ENCODE assay signal across 9 mouse cellular contexts in the genomic region with DNA sequence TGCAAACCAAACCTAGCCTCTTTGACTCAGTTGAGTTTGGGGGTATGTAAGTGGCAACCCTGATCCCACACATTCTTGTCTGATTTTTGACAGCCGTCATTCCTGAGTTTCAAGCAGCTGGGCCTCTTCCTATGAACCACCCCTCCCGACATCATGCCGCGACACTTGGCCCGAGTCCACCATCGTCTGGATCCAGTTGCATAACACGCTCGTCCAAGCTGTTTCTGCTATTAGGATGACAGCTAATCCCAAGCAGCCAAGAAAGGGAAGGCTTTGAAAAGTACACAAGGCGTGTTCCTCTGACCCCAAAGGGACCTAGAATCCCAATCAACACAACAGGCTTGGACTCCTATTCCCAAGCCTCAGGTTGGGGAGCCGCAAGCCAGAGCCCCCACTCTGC. TPM values are rescaled to one million over a fixed set of nuclear protein-coding genes. Genes with fewer than 3 reads are reported as not detected.
DNase-seq lines count a peak whose midpoint lies in the region; ATAC-seq and TF ChIP-seq lines count a peak whose summit lies in the region.
"Had no signal": no experiment of that assay in that cellular context is flagged by ENCODE, and none has a peak within 500 bp of the region (broad histone marks: within the 10 kb centered on the region; RNA-seq: fewer than 3 reads in every experiment).

No protein-coding gene starts in this region.

- H3K9ac ChIP-seq in forebrain, embryonic 14.5 days (ENCODE audit: low read length) = no peak overlapping the region
- H3K9ac ChIP-seq in forebrain, postnatal 0 days = no peak overlapping the region
- H3K9ac ChIP-seq in heart, adult 2 months (ENCODE audit: low read depth, low read length) = peak overlapping the region; percentile 14; the same call in 1 of the 2 replicates
- H3K9ac ChIP-seq: neural tube, embryonic 13.5 days had no signal

- H3K27ac ChIP-seq in forebrain, embryonic 14.5 days (ENCODE audit: low read depth, low read length) = no peak overlapping the region
- H3K27ac ChIP-seq in forebrain, postnatal 0 days (ENCODE audit: low read depth, low read length) = no peak overlapping the region
- H3K27ac ChIP-seq in heart, adult 2 months = peak overlapping the region; percentile 87
- H3K27ac ChIP-seq in left cerebral cortex, adult 2 months = no peak overlapping the region
- H3K27ac ChIP-seq: neural tube, embryonic 13.5 days had no signal

- no peak for TF ChIP-seq CTCF in forebrain, postnatal 0 days (IDR thresholded peaks at IDR 0.05; ENCODE audit: low read depth)
- no peak for TF ChIP-seq CTCF in heart, adult 2 months (IDR thresholded peaks at IDR 0.05)
- TF ChIP-seq CTCF in left cerebral cortex, adult 2 months (IDR thresholded peaks at IDR 0.05) = no peak

- ATAC-seq in forebrain, embryonic 14.5 days = no peak
- no peak for ATAC-seq in forebrain, postnatal 0 days

- WGBS in forebrain, embryonic 14.5 days = 78% methylated on average over 10 of the region's 10 CpGs
- WGBS in forebrain, postnatal 0 days = 58% methylated on average over 10 of the region's 10 CpGs
- WGBS in heart, adult 2 months = 3% methylated on average over 10 of the region's 10 CpGs

- H3K9me3 ChIP-seq in forebrain, embryonic 14.5 days (replicated peaks; ENCODE audit: control insufficient read depth, low read length) = no peaks in the 10 kb centered on the region
- H3K9me3 ChIP-seq in forebrain, postnatal 0 days (ENCODE audit: low read length) = no peaks in the 10 kb centered on the region
- H3K9me3 ChIP-seq: neural tube, embryonic 13.5 days had no signal

- no peak overlapping the region for H3K4me3 ChIP-seq in forebrain, embryonic 14.5 days (ENCODE audit: low read depth, low read length)
- H3K4me3 ChIP-seq in forebrain, postnatal 0 days (ENCODE audit: low read depth, low read length) = no peak overlapping the region
- no peak overlapping the region for H3K4me3 ChIP-seq in heart, adult 2 months
- no peak overlapping the region for H3K4me3 ChIP-seq in left cerebral cortex, adult 2 months
- H3K4me3 ChIP-seq: neural tube, embryonic 13.5 days had no signal

- DNase-seq in forebrain, embryonic 14.5 days (ENCODE audit: low spot score) = peak; percentile 18
- DNase-seq in forebrain, postnatal 0 days = no peak
- peak; percentile 52 for DNase-seq in NIH3T3 (ENCODE audit: low read depth)
- DNase-seq in heart, adult 2 months = peak; percentile 90
- peak; percentile 47 to 73 for DNase-seq in kidney, postnatal 36 days
- no peak for DNase-seq in embryo, embryonic 11 days
- DNase-seq in frontal cortex, postnatal 10 days (ENCODE audit: low spot score in 2 of 2) = no peak
- DNase-seq in left cerebral cortex, adult 2 months (ENCODE audit: extremely low spot score in 1 of 2, low spot score in 2 of 2) = no peak

- H3K4me2 ChIP-seq in forebrain, embryonic 14.5 days (ENCODE audit: low read length) = no peak overlapping the region
- no peak overlapping the region for H3K4me2 ChIP-seq in forebrain, postnatal 0 days (ENCODE audit: low read depth)
- H3K4me2 ChIP-seq: neural tube, embryonic 13.5 days had no signal

- peak; percentile 98 for TF ChIP-seq EP300 in heart, adult 2 months (IDR thresholded peaks at IDR 0.05; ENCODE audit: insufficient read depth, low read depth, low read length)

- intact Hi-C loops in heart, adult 2 months (cut with DNase I) = loop anchor here (2.0 kb wide), 1 partner anchor 14 kb away; the partner anchor contains the start of gene Smtnl2
- intact Hi-C loops in left cerebral cortex, adult 2 months (cut with DNase I) = no loop called here

- peak; percentile 53; the same call in 1 of the 2 replicates for TF ChIP-seq POLR2A in heart, adult 2 months (IDR thresholded peaks at IDR 0.05; ENCODE audit: insufficient read depth, low read depth, low read length)

- no peaks in the 10 kb centered on the region for H3K27me3 ChIP-seq in forebrain, embryonic 14.5 days (replicated peaks; ENCODE audit: control insufficient read depth, insufficient read depth, low read length)
- no peaks in the 10 kb centered on the region for H3K27me3 ChIP-seq in forebrain, postnatal 0 days (ENCODE audit: insufficient read depth, low read length)
- no peaks in the 10 kb centered on the region for H3K27me3 ChIP-seq in heart, adult 2 months (ENCODE audit: control insufficient read depth, insufficient read depth, low read length)
- H3K27me3 ChIP-seq: neural tube, embryonic 13.5 days had no signal

- H3K36me3 ChIP-seq in forebrain, embryonic 14.5 days (ENCODE audit: control insufficient read depth, insufficient read depth, low read length) = no peaks in the 10 kb centered on the region
- no peaks in the 10 kb centered on the region for H3K36me3 ChIP-seq in forebrain, postnatal 0 days (ENCODE audit: insufficient read depth)
- H3K36me3 ChIP-seq in heart, adult 2 months (ENCODE audit: control insufficient read depth, insufficient read depth, low read length) = peaks cover 4% of the 10 kb centered on the region
- H3K36me3 ChIP-seq: neural tube, embryonic 13.5 days had no signal

- H3K79me2 ChIP-seq in heart, adult 2 months (replicated peaks; ENCODE audit: control insufficient read depth, insufficient read depth, low read length) = no peaks in the 10 kb centered on the region

- no peaks in the 10 kb centered on the region for H3K4me1 ChIP-seq in forebrain, embryonic 14.5 days (ENCODE audit: control insufficient read depth, insufficient read depth, low read length)
- H3K4me1 ChIP-seq in forebrain, postnatal 0 days (ENCODE audit: insufficient read depth) = no peaks in the 10 kb centered on the region
- H3K4me1 ChIP-seq in heart, adult 2 months (ENCODE audit: control insufficient read depth, insufficient read depth, low read length) = peaks cover 29% of the 10 kb centered on the region

RNA-seq across cellular contexts. Expression of gene Smtnl2, which starts 14.4 kb away (rescaled TPM):
- 1.4 and 1.6 TPM in 2 replicates for polyA plus RNA-seq in forebrain, embryonic 14.5 days (2014; fragmentation: Nextera tagmentation; extraction: Ambion mirVana)
- 9.7 and 10.4 TPM in 2 replicates for total RNA-seq in forebrain, postnatal 0 days (2014; rRNA removed)
- 8.4 and 10.2 TPM in 2 replicates for polyA plus RNA-seq in forebrain, postnatal 0 days (2015; fragmentation: Nextera tagmentation; extraction: Ambion mirVana)
- 10 to 100 TPM; 13.1 to 14.3 TPM for total RNA-seq in heart, adult 2 months (2021)
- 12.7 and 18.9 TPM in 2 replicates for polyA plus RNA-seq in heart, adult 2 months (2012; rRNA removed)
- 1 to 10 TPM in 1 of 2 experiments, under 1 TPM in 1; 0.33 to 1.2 TPM for total RNA-seq in left cerebral cortex, adult 2 months (2021)

RNA-seq across cellular contexts. Expression of gene Tekt1, which starts 34.8 kb away (rescaled TPM):
- 10.4 and 10.5 TPM in 2 replicates for polyA plus RNA-seq in forebrain, embryonic 14.5 days (2014; fragmentation: Nextera tagmentation; extraction: Ambion mirVana)
- total RNA-seq in forebrain, postnatal 0 days (2014; rRNA removed) = 10.5 and 13.1 TPM in 2 replicates
- polyA plus RNA-seq in forebrain, postnatal 0 days (2015; fragmentation: Nextera tagmentation; extraction: Ambion mirVana) = 8.6 and 12.4 TPM in 2 replicates
- not detected for total RNA-seq in heart, adult 2 months (2021)
- 0.49 TPM in 1 of 2 replicates, not detected in the other for polyA plus RNA-seq in heart, adult 2 months (2012; rRNA removed)
- total RNA-seq in left cerebral cortex, adult 2 months (2021) = 1 to 10 TPM; 2.3 to 3.6 TPM

RNA-seq across cellular contexts. Expression of gene Ggt6, which starts 38.3 kb away (rescaled TPM):
- not detected in 2 replicates for polyA plus RNA-seq in forebrain, embryonic 14.5 days (2014; fragmentation: Nextera tagmentation; extraction: Ambion mirVana)
- total RNA-seq in forebrain, postnatal 0 days (2014; rRNA removed) = not detected in 2 replicates
- not detected in 2 replicates for polyA plus RNA-seq in forebrain, postnatal 0 days (2015; fragmentation: Nextera tagmentation; extraction: Ambion mirVana)
- not detected for total RNA-seq in heart, adult 2 months (2021)
- polyA plus RNA-seq in heart, adult 2 months (2012; rRNA removed) = 0.20 TPM in 1 of 2 replicates, not detected in the other
- under 1 TPM; 0.18 to 0.37 TPM for total RNA-seq in left cerebral cortex, adult 2 months (2021)
- polyA plus RNA-seq: neural tube, embryonic 13.5 days had no signal

RNA-seq across cellular contexts. Expression of gene Mybbp1a, which starts 44.1 kb away (rescaled TPM):
- polyA plus RNA-seq in forebrain, embryonic 14.5 days (2014; fragmentation: Nextera tagmentation; extraction: Ambion mirVana) = 80.5 and 82.1 TPM in 2 replicates
- 36.9 and 38.0 TPM in 2 replicates for total RNA-seq in forebrain, postnatal 0 days (2014; rRNA removed)
- polyA plus RNA-seq in forebrain, postnatal 0 days (2015; fragmentation: Nextera tagmentation; extraction: Ambion mirVana) = 50.0 and 52.4 TPM in 2 replicates
- total RNA-seq in heart, adult 2 months (2021) = 10 to 100 TPM; 42.7 to 46.1 TPM
- 21.8 and 30.6 TPM in 2 replicates for polyA plus RNA-seq in heart, adult 2 months (2012; rRNA removed)
- 10 to 100 TPM; 53.2 to 55.0 TPM for total RNA-seq in left cerebral cortex, adult 2 months (2021)

Comparison
In these comparisons a context has a peak if more than half of its experiments do, and no peak if none do; other contexts are left out.
1. DNase-seq: peak in forebrain, embryonic 14.5 days (single experiment), NIH3T3 (single experiment), heart, adult 2 months (2 of 2) and kidney, postnatal 36 days (2 of 2); none in forebrain, postnatal 0 days (single experiment), embryo, embryonic 11 days (single experiment), frontal cortex, postnatal 10 days (0 of 2) and left cerebral cortex, adult 2 months (0 of 2).